Mouse (Mus musculus): ENCODE data around the gene Actr1a.

Gene Actr1a

DNA sequence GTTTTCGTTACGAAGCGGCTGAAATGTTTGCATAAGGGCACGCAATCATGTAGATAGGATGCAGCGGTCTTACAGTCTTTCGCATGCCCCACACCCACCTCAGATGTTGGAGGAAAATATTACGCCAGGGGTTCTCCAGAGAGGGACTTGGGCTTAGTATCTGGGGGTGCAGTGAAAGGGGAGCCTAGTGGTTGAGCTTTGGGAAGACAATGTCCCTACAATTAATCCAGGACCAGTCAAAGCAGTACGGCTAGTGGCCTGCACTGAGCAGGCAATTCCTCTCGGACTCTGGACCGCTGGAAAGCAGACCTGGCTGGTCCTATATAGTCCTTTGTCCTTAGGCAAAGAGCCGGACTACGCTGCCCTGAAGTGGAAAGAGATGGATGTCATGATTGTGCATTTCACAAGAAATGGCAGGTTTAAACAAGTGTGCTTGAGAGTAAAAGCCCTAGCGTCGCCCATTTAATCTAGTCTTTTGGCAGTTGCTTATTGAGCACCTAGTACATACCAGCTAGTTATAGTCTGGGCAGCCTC lies 68.0 kb downstream of the Actr1a start:
- DNase-seq (ENCODE audit: low spot score in 2 of 2): no peak

Data from right cerebral cortex, adult 2 months (tissue).